Mouse (Mus musculus) left cerebral cortex, adult 9 months (tissue): ENCODE results near the gene Bank1.

ENCODE experiments used
- DNase-seq, 2 experiments: peaks; one replicate each; pipeline ENCODE4 v3.0.0; 2022; ENCODE audit warnings: low spot score in 2 of 2

Gene Bank1

GRCm38 (mm10) chr3:136007081-136007828 lies 318.6 kb downstream of the Bank1 start:
- DNase-seq = no peak
